Mouse (Mus musculus): ENCODE results near the gene Ank3. TPM values are rescaled to one million over a fixed set of nuclear protein-coding genes. Genes with fewer than 3 reads are reported as not detected.

Gene Ank3
- total and polyA plus RNA-seq, 2 experiments, result 2.9 to 31.0 TPM

- DNase-seq (ENCODE audit: extremely low read depth, low read depth, low spot score), result no peak
- TF ChIP-seq POLR2A (IDR thresholded peaks at IDR 0.05; ENCODE audit: extremely low read depth, insufficient read depth, low read length), result no peak
- TF ChIP-seq CTCF (IDR thresholded peaks at IDR 0.05; ENCODE audit: low read depth, low read length), result no peak
- Histone ChIP-seq H3K27me3 (ENCODE audit: control insufficient read depth, insufficient read depth, low read length) (no peaks in the 10 kb centered on the region), H3K4me1 (ENCODE audit: control insufficient read depth, insufficient read depth, low read length) (no peaks in the 10 kb centered on the region), H3K4me3 (ENCODE audit: insufficient read depth, low read depth, low read length) (no peak overlapping the region), H3K79me2 (ENCODE audit: control insufficient read depth, insufficient read depth, low read length) (no peaks in the 10 kb centered on the region), H3K36me3 (ENCODE audit: control insufficient read depth, insufficient read depth, low read length) (peaks cover 39% of the 10 kb centered on the region), H3K27ac (replicated peaks; ENCODE audit: insufficient read depth, low read depth, low read length) (no peak overlapping the region), H3K9ac (ENCODE audit: low read depth, low read length) (no peak overlapping the region)
- WGBS, result 97% methylated on average over 15 of the region's 15 CpGs
Observed at GRCm38 (mm10) chr10:70004831-70005230, 606.3 kb downstream of the Ank3 start.

- Histone ChIP-seq H3K36me3 (ENCODE audit: control insufficient read depth, insufficient read depth, low read length) (peaks cover 31% of the 10 kb centered on the region), H3K27me3 (ENCODE audit: control insufficient read depth, insufficient read depth, low read length) (no peaks in the 10 kb centered on the region), H3K4me3 (ENCODE audit: insufficient read depth, low read depth, low read length) (no peak overlapping the region), H3K79me2 (ENCODE audit: control insufficient read depth, insufficient read depth, low read length) (no peaks in the 10 kb centered on the region), H3K9ac (ENCODE audit: low read depth, low read length) (no peak overlapping the region), H3K27ac (replicated peaks; ENCODE audit: insufficient read depth, low read depth, low read length) (no peak overlapping the region), H3K4me1 (ENCODE audit: control insufficient read depth, insufficient read depth, low read length) (no peaks in the 10 kb centered on the region)
- TF ChIP-seq POLR2A (IDR thresholded peaks at IDR 0.05; ENCODE audit: extremely low read depth, insufficient read depth, low read length) (no peak), CTCF (IDR thresholded peaks at IDR 0.05; ENCODE audit: low read depth, low read length) (no peak)
- no peak for DNase-seq (ENCODE audit: extremely low read depth, low read depth, low spot score)
- WGBS, result 91% methylated on average over 9 of the region's 9 CpGs
Observed at GRCm38 (mm10) chr10:70006380-70006779, 607.8 kb downstream of the Ank3 start.

GRCm38 (mm10) chr10:70011738-70012137 lies 613.2 kb downstream of the Ank3 start:
- Histone ChIP-seq H3K79me2 (ENCODE audit: control insufficient read depth, insufficient read depth, low read length) (no peaks in the 10 kb centered on the region), H3K4me1 (ENCODE audit: control insufficient read depth, insufficient read depth, low read length) (no peaks in the 10 kb centered on the region), H3K36me3 (ENCODE audit: control insufficient read depth, insufficient read depth, low read length) (peaks cover 14% of the 10 kb centered on the region), H3K9ac (ENCODE audit: low read depth, low read length) (no peak overlapping the region), H3K27me3 (ENCODE audit: control insufficient read depth, insufficient read depth, low read length) (no peaks in the 10 kb centered on the region), H3K27ac (replicated peaks; ENCODE audit: insufficient read depth, low read depth, low read length) (no peak overlapping the region), H3K4me3 (ENCODE audit: insufficient read depth, low read depth, low read length) (no peak overlapping the region)
- 84% methylated on average over 5 of the region's 5 CpGs for WGBS
- no peak for DNase-seq (ENCODE audit: extremely low read depth, low read depth, low spot score)
- no peak for TF ChIP-seq CTCF (IDR thresholded peaks at IDR 0.05; ENCODE audit: low read depth, low read length)
- no peak for TF ChIP-seq POLR2A (IDR thresholded peaks at IDR 0.05; ENCODE audit: extremely low read depth, insufficient read depth, low read length)

DNA sequence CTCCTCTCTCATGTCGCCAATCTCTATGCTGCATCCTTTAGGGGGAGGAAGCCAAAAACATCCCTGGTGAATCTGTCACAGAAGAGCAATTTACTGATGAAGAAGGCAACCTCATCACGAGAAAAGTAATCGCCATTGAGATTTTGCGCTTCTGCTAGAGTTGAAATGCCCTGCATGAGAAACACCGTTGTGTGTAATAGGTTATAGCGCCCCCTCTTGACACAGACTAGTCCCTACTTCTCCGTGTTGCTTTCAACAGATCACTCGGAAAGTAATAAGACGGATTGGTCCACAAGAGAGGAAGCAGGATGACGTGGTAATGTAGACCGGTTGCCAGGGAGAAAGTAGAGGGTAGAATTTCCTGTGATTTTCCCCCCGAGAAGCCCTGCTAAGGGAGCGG lies 615.4 kb downstream of the Ank3 start:
- Histone ChIP-seq H3K9ac (ENCODE audit: low read depth, low read length) (no peak overlapping the region), H3K4me3 (ENCODE audit: insufficient read depth, low read depth, low read length) (no peak overlapping the region), H3K27me3 (ENCODE audit: control insufficient read depth, insufficient read depth, low read length) (no peaks in the 10 kb centered on the region), H3K79me2 (ENCODE audit: control insufficient read depth, insufficient read depth, low read length) (no peaks in the 10 kb centered on the region), H3K27ac (replicated peaks; ENCODE audit: insufficient read depth, low read depth, low read length) (no peak overlapping the region), H3K36me3 (ENCODE audit: control insufficient read depth, insufficient read depth, low read length) (peaks cover 13% of the 10 kb centered on the region), H3K4me1 (ENCODE audit: control insufficient read depth, insufficient read depth, low read length) (no peaks in the 10 kb centered on the region)
- DNase-seq (ENCODE audit: extremely low read depth, low read depth, low spot score), result no peak
- WGBS, result 86% methylated on average over 13 of the region's 13 CpGs
- TF ChIP-seq CTCF (IDR thresholded peaks at IDR 0.05; ENCODE audit: low read depth, low read length), result no peak
- no peak for TF ChIP-seq POLR2A (IDR thresholded peaks at IDR 0.05; ENCODE audit: extremely low read depth, insufficient read depth, low read length)

- H3K4me1 ChIP-seq (ENCODE audit: control insufficient read depth, insufficient read depth, low read length), result no peaks in the 10 kb centered on the region
- no peak overlapping the region for H3K9ac ChIP-seq (ENCODE audit: low read depth, low read length)
- no peak for DNase-seq (ENCODE audit: extremely low read depth, low read depth, low spot score)
- H3K79me2 ChIP-seq (ENCODE audit: control insufficient read depth, insufficient read depth, low read length), result no peaks in the 10 kb centered on the region
- H3K4me3 ChIP-seq (ENCODE audit: insufficient read depth, low read depth, low read length), result no peak overlapping the region
- H3K36me3 ChIP-seq (ENCODE audit: control insufficient read depth, insufficient read depth, low read length), result peaks cover 13% of the 10 kb centered on the region
- 94% methylated on average over 9 of the region's 9 CpGs for WGBS
- no peak for TF ChIP-seq POLR2A (IDR thresholded peaks at IDR 0.05; ENCODE audit: extremely low read depth, insufficient read depth, low read length)
- TF ChIP-seq CTCF (IDR thresholded peaks at IDR 0.05; ENCODE audit: low read depth, low read length), result no peak
- no peaks in the 10 kb centered on the region for H3K27me3 ChIP-seq (ENCODE audit: control insufficient read depth, insufficient read depth, low read length)
- H3K27ac ChIP-seq (replicated peaks; ENCODE audit: insufficient read depth, low read depth, low read length), result no peak overlapping the region
Observed at GRCm38 (mm10) chr10:70015201-70015600, 616.6 kb downstream of the Ank3 start.

- no peak for DNase-seq (ENCODE audit: extremely low read depth, low read depth, low spot score)
- H3K9ac ChIP-seq (ENCODE audit: low read depth, low read length), result no peak overlapping the region
- no peaks in the 10 kb centered on the region for H3K4me1 ChIP-seq (ENCODE audit: control insufficient read depth, insufficient read depth, low read length)
- H3K27me3 ChIP-seq (ENCODE audit: control insufficient read depth, insufficient read depth, low read length), result no peaks in the 10 kb centered on the region
- TF ChIP-seq POLR2A (IDR thresholded peaks at IDR 0.05; ENCODE audit: extremely low read depth, insufficient read depth, low read length) (no peak), CTCF (IDR thresholded peaks at IDR 0.05; ENCODE audit: low read depth, low read length) (no peak)
- H3K4me3 ChIP-seq (ENCODE audit: insufficient read depth, low read depth, low read length), result no peak overlapping the region
- WGBS, result 87% methylated on average over 2 of the region's 2 CpGs
- no peak overlapping the region for H3K27ac ChIP-seq (replicated peaks; ENCODE audit: insufficient read depth, low read depth, low read length)
- peaks cover 10% of the 10 kb centered on the region; the same call in 1 of the 2 replicates for H3K36me3 ChIP-seq (ENCODE audit: control insufficient read depth, insufficient read depth, low read length)
- no peaks in the 10 kb centered on the region for H3K79me2 ChIP-seq (ENCODE audit: control insufficient read depth, insufficient read depth, low read length)
Observed at GRCm38 (mm10) chr10:70018691-70019090, 620.1 kb downstream of the Ank3 start.

Data from liver, adult 2 months (tissue).